Mouse (Mus musculus) hindbrain, embryonic 14.5 days (tissue): ENCODE measurements around the gene Spdl1. TPM values are rescaled to one million over a fixed set of nuclear protein-coding genes. Genes with fewer than 3 reads are reported as not detected.

Experiments used
- ATAC-seq: fragments of 200-750 bp; cut with Nextera tagmentation; 2 replicates; pipeline ENCODE4 v1.8.0; 2017; ENCODE audit warnings: moderate number of reproducible peaks, mild to moderate bottlenecking, moderate TSS enrichment, moderate library complexity; ENCODE audit not compliant: low FRiP score
- DNase-seq: peaks from one replicate; pipeline ENCODE4 v3.0.0-alpha.2; 2015; ENCODE audit warnings: low spot score
- H3K27ac ChIP-seq: fragments of 300-500 bp; sonication (generic); 2 replicates; pipeline ENCODE4 v1.5.1; 2014; ENCODE audit warnings: mild to moderate bottlenecking, moderate library complexity
- H3K27me3 ChIP-seq: fragments of 300-500 bp; sonication (generic); 2 replicates; pipeline ENCODE4 v1.6.1; 2014; ENCODE audit warnings: mild to moderate bottlenecking, low read length, mixed read lengths; ENCODE audit not compliant: control insufficient read depth, insufficient read depth
- H3K36me3 ChIP-seq: fragments of 300-500 bp; sonication (generic); replicated peaks from 2 replicates; pipeline ENCODE4 v1.6.1; 2014; ENCODE audit not compliant: control insufficient read depth, insufficient read depth
- H3K4me1 ChIP-seq: fragments of 300-500 bp; sonication (generic); replicated peaks from 2 replicates; pipeline ENCODE4 v1.6.1; 2014; ENCODE audit warnings: antibody characterized with exemption, low read length, mixed read lengths; ENCODE audit not compliant: control insufficient read depth, insufficient read depth
- H3K4me2 ChIP-seq: fragments of 300-500 bp; sonication (generic); replicated peaks from 2 replicates; pipeline ENCODE4 v1.6.1; 2014; ENCODE audit warnings: mild to moderate bottlenecking, moderate library complexity
- H3K4me3 ChIP-seq: fragments of 300-500 bp; sonication (generic); replicated peaks from 2 replicates; pipeline ENCODE4 v1.5.1; 2014; ENCODE audit warnings: mild to moderate bottlenecking, low read length
- H3K9ac ChIP-seq: fragments of 300-500 bp; sonication (generic); 2 replicates; pipeline ENCODE4 v1.6.1; 2014
- H3K9me3 ChIP-seq: fragments of 300-500 bp; sonication (generic); 2 replicates; pipeline ENCODE4 v1.6.1; 2016; ENCODE audit warnings: low read length; ENCODE audit not compliant: control insufficient read depth
- WGBS: fragments of 180-500 bp; shearing (Covaris S2); extraction: QIAGEN DNeasy Blood & Tissue Kit; methylation state at CpG from one replicate; pipeline ENCODE4 v1.1.7; 2014; 5-methylcytosine and 5-hydroxymethylcytosine counted together
- polyA plus RNA-seq: library from polyadenylated mRNA; unstranded; fragments of >200 nt; fragmentation: Nextera tagmentation; extraction: Ambion mirVana; gene quantifications from 2 replicates; pipeline ENCODE4 v1.2.1, GENCODE M21; 2014

Gene Spdl1
- polyA plus RNA-seq, 1 experiment from 2014 or later, result 3.2 TPM

DNA sequence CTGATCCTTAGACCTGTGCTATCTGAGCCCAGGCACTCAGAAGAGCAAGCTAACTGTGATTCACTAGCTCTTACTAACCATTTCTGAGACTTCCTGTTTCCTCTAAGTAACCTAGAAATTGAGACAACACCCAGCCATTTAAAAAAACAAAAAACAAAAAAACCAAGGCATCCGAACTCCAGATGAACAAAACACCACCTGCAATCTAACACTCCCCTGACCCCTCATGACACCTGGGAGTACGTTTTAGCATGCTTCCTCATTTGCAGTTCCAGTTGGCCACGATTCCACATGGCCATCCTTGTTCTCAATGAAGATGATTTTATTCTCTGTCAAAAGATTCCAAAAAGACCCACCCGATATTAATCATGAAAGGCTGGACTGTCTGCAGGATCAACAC lies 62.8 kb downstream of the Spdl1 start:
- peaks cover 4% of the 10 kb centered on the region; the same call in 1 of the 2 replicates for H3K9me3 ChIP-seq
- no peak overlapping the region for H3K9ac ChIP-seq
- no peak overlapping the region for H3K4me3 ChIP-seq
- H3K27ac ChIP-seq, result no peak overlapping the region
- no peaks in the 10 kb centered on the region for H3K27me3 ChIP-seq
- DNase-seq (no peak), ATAC-seq (no peak)
- H3K4me2 ChIP-seq, result no peak overlapping the region
- no peaks in the 10 kb centered on the region for H3K36me3 ChIP-seq
- no peaks in the 10 kb centered on the region for H3K4me1 ChIP-seq
- WGBS, result 67% methylated on average over 4 of the region's 4 CpGs

DNA sequence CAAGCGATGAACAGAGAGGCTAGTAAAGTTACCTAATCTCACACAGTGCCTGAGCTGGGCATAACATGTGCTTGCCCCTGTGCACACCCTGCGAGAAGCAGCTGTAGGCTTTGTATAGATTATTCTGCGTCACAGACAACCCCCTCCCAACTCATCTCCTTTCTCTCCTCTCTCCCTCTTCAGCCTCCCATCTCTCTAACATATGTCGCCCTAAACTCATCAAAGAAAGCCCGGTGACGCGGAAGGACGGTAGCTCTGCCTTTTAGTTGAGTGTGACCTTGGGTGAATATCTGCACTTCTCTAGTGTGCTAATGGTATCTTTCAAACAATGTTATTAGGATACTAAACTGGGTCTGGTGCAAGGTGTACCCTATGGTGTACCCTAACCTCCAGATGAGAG lies 63.5 kb downstream of the Spdl1 start:
- Histone ChIP-seq H3K36me3 (no peaks in the 10 kb centered on the region), H3K4me3 (no peak overlapping the region), H3K27me3 (no peaks in the 10 kb centered on the region), H3K9me3 (peaks cover 4% of the 10 kb centered on the region; the same call in 1 of the 2 replicates), H3K4me1 (no peaks in the 10 kb centered on the region), H3K27ac (no peak overlapping the region), H3K9ac (no peak overlapping the region), H3K4me2 (no peak overlapping the region)
- WGBS, result 78% methylated on average over 8 of the region's 8 CpGs
- DNase-seq (no peak), ATAC-seq (no peak)

DNA sequence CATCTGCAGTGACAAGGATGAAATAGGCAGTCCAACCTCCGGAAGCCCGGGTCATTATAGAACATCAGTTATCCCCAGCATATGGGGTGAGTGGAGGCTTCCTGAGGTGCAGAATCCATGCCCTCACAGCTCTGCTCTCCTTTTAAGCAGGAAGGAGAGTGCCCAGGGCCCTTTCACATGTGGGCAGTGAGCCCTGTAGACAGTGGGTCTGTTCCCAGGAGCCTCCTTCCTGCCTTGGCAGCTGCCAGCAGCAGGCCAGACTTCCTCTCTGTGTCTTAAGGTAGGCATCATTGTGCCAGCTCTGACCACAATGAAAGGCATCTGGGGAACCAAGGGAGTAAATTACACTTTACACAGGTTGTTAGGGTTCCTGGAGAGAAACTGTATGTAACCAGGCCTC lies 64.0 kb downstream of the Spdl1 start:
- DNase-seq (no peak), ATAC-seq (no peak)
- Histone ChIP-seq H3K27ac (no peak overlapping the region), H3K9me3 (peaks cover 4% of the 10 kb centered on the region; the same call in 1 of the 2 replicates), H3K4me1 (no peaks in the 10 kb centered on the region), H3K4me3 (no peak overlapping the region), H3K36me3 (no peaks in the 10 kb centered on the region), H3K27me3 (no peaks in the 10 kb centered on the region), H3K4me2 (no peak overlapping the region), H3K9ac (no peak overlapping the region)
- 75% methylated on average over 2 of the region's 2 CpGs for WGBS

DNA sequence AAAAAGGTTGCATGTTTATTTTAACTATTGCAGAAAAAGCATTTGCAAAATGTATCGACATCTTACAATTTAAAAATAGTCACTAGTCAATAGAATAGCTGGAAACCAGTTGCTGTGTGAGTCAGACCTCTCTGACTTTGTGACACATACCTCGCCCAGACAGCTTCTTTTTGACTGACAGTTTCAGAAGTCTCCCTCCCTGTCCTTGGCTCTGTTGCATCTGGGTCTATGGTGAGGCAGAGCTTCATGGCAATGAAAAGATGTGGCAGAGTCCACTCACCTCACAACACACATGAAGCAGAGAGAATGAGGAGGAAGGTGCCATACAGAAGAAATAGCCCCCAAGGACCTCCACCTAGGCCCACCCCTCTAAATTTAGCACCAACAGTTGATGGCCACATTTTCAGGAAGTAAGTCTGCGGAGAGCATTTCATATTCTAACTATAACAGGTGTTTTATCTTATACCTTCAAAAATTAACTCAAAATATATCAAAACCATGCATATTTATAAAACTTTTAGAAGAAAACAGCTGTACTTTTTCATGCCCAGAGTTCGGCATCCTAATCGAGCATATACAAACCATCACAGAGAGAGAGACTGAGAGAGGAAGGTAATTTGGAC lies 69.6 kb downstream of the Spdl1 start:
- WGBS, result 87% methylated on average over 5 of the region's 5 CpGs
- DNase-seq (no peak), ATAC-seq (no peak)

DNA sequence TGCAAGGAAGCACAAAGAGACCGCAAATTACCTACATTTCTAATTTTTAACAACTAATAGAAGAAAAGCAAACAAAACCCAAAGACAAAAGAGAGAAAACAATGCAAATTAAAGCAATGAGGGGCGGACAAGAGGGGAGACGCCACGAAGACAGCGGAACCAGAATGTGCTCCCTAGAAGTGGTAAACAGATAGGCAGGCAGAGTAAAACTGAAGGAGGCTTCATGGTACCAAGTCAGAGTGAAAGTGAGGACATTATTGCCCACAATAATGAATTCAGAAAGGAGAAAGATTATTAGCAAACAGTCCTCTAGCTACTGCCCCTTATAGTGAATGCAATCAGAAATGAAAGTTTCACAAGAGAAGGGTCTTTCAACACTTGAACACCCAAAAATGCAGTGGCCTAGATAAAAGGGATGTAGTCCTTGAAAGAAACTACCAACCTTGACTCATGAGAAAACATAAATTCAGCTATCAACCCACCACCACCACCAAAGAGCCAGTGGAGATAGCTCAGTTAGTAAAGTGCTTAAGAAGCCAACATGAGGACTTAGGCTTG lies 70.8 kb downstream of the Spdl1 start:
- H3K36me3 ChIP-seq, result no peaks in the 10 kb centered on the region
- H3K9me3 ChIP-seq, result peaks cover 4% of the 10 kb centered on the region; the same call in 1 of the 2 replicates
- 90% methylated on average over 5 of the region's 5 CpGs for WGBS
- H3K27me3 ChIP-seq, result no peaks in the 10 kb centered on the region
- H3K4me1 ChIP-seq, result no peaks in the 10 kb centered on the region
- no peak overlapping the region for H3K27ac ChIP-seq
- ATAC-seq (no peak), DNase-seq (no peak)
- H3K4me2 ChIP-seq, result no peak overlapping the region
- no peak overlapping the region for H3K9ac ChIP-seq
- no peak overlapping the region for H3K4me3 ChIP-seq

More for the DNA sequence above, 69.6 kb downstream of the Spdl1 start:
- Histone ChIP-seq H3K9ac (no peak overlapping the region), H3K4me1 (no peaks in the 10 kb centered on the region), H3K27ac (no peak overlapping the region), H3K36me3 (no peaks in the 10 kb centered on the region), H3K4me3 (no peak overlapping the region), H3K9me3 (peaks cover 4% of the 10 kb centered on the region; the same call in 1 of the 2 replicates), H3K4me2 (no peak overlapping the region), H3K27me3 (no peaks in the 10 kb centered on the region)

DNA sequence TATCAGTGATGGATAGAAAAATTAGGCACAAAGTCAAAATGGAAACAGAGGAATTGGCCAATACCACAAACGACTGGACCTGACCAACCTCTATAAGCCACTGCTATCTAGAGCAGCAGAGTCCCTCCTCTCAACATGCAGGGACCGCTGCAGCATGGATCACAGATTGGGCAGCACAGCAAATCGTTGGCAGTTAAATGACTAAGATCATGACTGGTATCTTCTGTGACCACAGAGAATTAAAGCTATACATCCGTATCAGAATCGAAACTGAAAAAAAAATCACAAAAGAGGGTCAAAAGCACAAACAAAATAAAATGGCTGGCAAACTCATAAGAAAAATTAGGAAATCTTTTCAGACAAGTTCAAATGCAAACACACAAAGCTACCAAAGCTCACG lies 71.3 kb downstream of the Spdl1 start:
- Histone ChIP-seq H3K9ac (no peak overlapping the region), H3K4me3 (no peak overlapping the region), H3K4me2 (no peak overlapping the region), H3K27me3 (no peaks in the 10 kb centered on the region), H3K36me3 (no peaks in the 10 kb centered on the region), H3K27ac (no peak overlapping the region), H3K4me1 (no peaks in the 10 kb centered on the region), H3K9me3 (peaks cover 4% of the 10 kb centered on the region; the same call in 1 of the 2 replicates)
- no peak for ATAC-seq
- no peak for DNase-seq
- WGBS, result 92% methylated on average over 6 of the region's 6 CpGs

DNA sequence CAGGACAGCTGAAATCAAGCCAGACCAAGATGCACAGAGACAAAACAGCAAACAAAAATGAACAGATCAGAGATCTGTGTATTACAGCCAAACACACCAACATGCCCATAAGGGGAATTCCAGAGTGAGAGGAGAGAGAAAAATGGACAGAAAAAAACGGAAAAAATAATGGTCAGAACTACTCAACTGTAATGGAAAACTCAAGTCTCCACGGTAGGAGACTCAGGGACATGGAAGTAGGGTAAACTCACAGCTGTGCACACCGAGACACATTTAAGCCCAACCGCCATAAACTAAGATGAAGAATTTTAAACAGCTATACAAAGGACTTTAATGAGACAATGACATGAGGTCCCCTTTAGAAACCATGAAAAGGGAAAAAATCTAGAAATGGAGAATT lies 73.9 kb downstream of the Spdl1 start:
- Histone ChIP-seq H3K4me3 (no peak overlapping the region), H3K4me1 (no peaks in the 10 kb centered on the region), H3K9me3 (no peaks in the 10 kb centered on the region), H3K4me2 (no peak overlapping the region), H3K27ac (no peak overlapping the region), H3K9ac (no peak overlapping the region), H3K36me3 (no peaks in the 10 kb centered on the region), H3K27me3 (no peaks in the 10 kb centered on the region)
- ATAC-seq (no peak), DNase-seq (no peak)
- WGBS, result 89% methylated on average over 4 of the region's 4 CpGs

Other genes starting within 250 kb of the Spdl1 start
- 0.84 and 1.4 TPM in 2 replicates for gene Dock2, start 49.7 kb downstream of the Spdl1 start, polyA plus RNA-seq